Mouse (Mus musculus) intestine, embryonic 16.5 days (tissue): Measurements from ENCODE around the gene Tmem168. TPM values are rescaled to one million over a fixed set of nuclear protein-coding genes. Genes with fewer than 3 reads are reported as not detected.

Experiments
- ATAC-seq: fragments of 200-750 bp; cut with Nextera tagmentation; 2 replicates; pipeline ENCODE4 v1.8.0; 2017; ENCODE audit warnings: moderate TSS enrichment, moderate library complexity
- H3K27ac ChIP-seq: fragments of 300-500 bp; sonication (generic); 2 replicates; pipeline ENCODE4 v1.5.1; 2014; ENCODE audit warnings: mild to moderate bottlenecking, low read length
- H3K27me3 ChIP-seq: fragments of 300-500 bp; sonication (generic); replicated peaks from 2 replicates; pipeline ENCODE4 v1.6.1; 2014; ENCODE audit warnings: low read length, control low read depth, mixed read lengths; ENCODE audit not compliant: control insufficient read depth, insufficient read depth
- H3K36me3 ChIP-seq: fragments of 300-500 bp; sonication (generic); 2 replicates; pipeline ENCODE4 v1.6.1; 2014; ENCODE audit warnings: low read length, control low read depth; ENCODE audit not compliant: control insufficient read depth, insufficient read depth
- H3K4me1 ChIP-seq: fragments of 300-500 bp; sonication (generic); 2 replicates; pipeline ENCODE4 v1.6.1; 2014; ENCODE audit warnings: low read length, control low read depth, mixed read lengths; ENCODE audit not compliant: control insufficient read depth, insufficient read depth
- H3K4me2 ChIP-seq: fragments of 300-500 bp; sonication (generic); 2 replicates; pipeline ENCODE4 v1.6.1; 2014; ENCODE audit warnings: low read depth, low read length, control low read depth
- H3K4me3 ChIP-seq: fragments of 300-500 bp; sonication (generic); 2 replicates; pipeline ENCODE4 v1.5.1; 2014; ENCODE audit warnings: mild to moderate bottlenecking, low read length
- H3K9ac ChIP-seq: fragments of 300-500 bp; sonication (generic); 2 replicates; pipeline ENCODE4 v1.6.1; 2014; ENCODE audit warnings: low read depth, low read length
- H3K9me3 ChIP-seq: fragments of 300-500 bp; sonication (generic); 2 replicates; pipeline ENCODE4 v1.6.1; 2016; ENCODE audit warnings: low read length, control low read depth; ENCODE audit not compliant: control insufficient read depth
- WGBS: fragments of 180-500 bp; shearing (Covaris S2); extraction: QIAGEN DNeasy Blood & Tissue Kit; methylation state at CpG from one replicate; pipeline ENCODE4 v1.1.7; 2014; 5-methylcytosine and 5-hydroxymethylcytosine counted together
- polyA plus RNA-seq: library from polyadenylated mRNA; unstranded; fragments of >200 nt; fragmentation: Nextera tagmentation; extraction: Ambion mirVana; gene quantifications from 2 replicates; pipeline ENCODE4 v1.2.1, GENCODE M21; 2015

Gene Tmem168
- polyA plus RNA-seq, 1 experiment from 2014 or later, result 30.1 TPM

GRCm38 (mm10) chr6:13598239-13598923 is 9.5 kb downstream of the Tmem168 start:
- H3K4me3 ChIP-seq, result no peak overlapping the region
- H3K27ac ChIP-seq, result no peak overlapping the region
- H3K27me3 ChIP-seq, result no peaks in the 10 kb centered on the region
- H3K9me3 ChIP-seq, result no peaks in the 10 kb centered on the region
- no peak for ATAC-seq
- WGBS, result 89% methylated on average over 7 of the region's 7 CpGs
- peaks cover 7% of the 10 kb centered on the region; the same call in 1 of the 2 replicates for H3K36me3 ChIP-seq
- no peak overlapping the region for H3K4me2 ChIP-seq
- H3K9ac ChIP-seq, result no peak overlapping the region
- H3K4me1 ChIP-seq, result peaks cover 5% of the 10 kb centered on the region; the same call in 1 of the 2 replicates

GRCm38 (mm10) chr6:13592729-13593345 is 15.1 kb downstream of the Tmem168 start:
- no peaks in the 10 kb centered on the region for H3K27me3 ChIP-seq

DNA sequence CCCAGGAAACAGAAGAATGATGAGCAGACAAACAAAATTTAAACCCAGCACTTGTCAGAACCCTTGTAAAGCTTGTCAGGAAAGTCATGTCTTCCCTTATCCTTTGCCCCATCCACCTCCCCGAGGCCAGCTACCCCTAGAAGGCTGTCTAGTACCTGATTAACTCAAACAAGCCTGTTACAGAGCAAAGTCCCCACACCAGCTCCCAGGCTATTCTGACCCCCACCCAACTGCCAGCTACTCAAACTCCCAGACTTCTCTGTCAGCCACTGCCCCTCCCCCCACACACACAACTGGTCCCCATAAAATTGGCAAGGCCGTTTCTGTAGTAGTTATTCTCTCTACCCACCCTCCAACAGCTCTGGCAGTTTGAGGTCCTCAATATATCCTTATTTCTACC is 21.3 kb downstream of the Tmem168 start:
- peak; percentile 98 for ATAC-seq

More at GRCm38 (mm10) chr6:13592729-13593345, 15.1 kb downstream of the Tmem168 start:
- no peaks in the 10 kb centered on the region for H3K4me1 ChIP-seq
- H3K9me3 ChIP-seq, result no peaks in the 10 kb centered on the region
- no peak overlapping the region for H3K27ac ChIP-seq
- ATAC-seq, result no peak
- WGBS, result 85% methylated on average over 4 of the region's 4 CpGs
- H3K4me2 ChIP-seq, result no peak overlapping the region
- H3K9ac ChIP-seq, result no peak overlapping the region
- H3K36me3 ChIP-seq, result peaks cover 10% of the 10 kb centered on the region; the same call in 1 of the 2 replicates
- H3K4me3 ChIP-seq, result no peak overlapping the region

GRCm38 (mm10) chr6:13586154-13586553 is 21.7 kb downstream of the Tmem168 start:
- peak; percentile 80 for ATAC-seq
- Histone ChIP-seq H3K4me1 (no peaks in the 10 kb centered on the region; the same call in 1 of the 2 replicates), H3K4me3 (no peak overlapping the region), H3K9me3 (no peaks in the 10 kb centered on the region), H3K27me3 (no peaks in the 10 kb centered on the region), H3K27ac (peak overlapping the region; percentile 77), H3K9ac (no peak overlapping the region), H3K4me2 (peak overlapping the region; percentile 4; the same call in 1 of the 2 replicates), H3K36me3 (no peaks in the 10 kb centered on the region)
- WGBS, result 51% methylated on average over 8 of the region's 8 CpGs

More for the DNA sequence above, 21.3 kb downstream of the Tmem168 start:
- 21% methylated on average over 2 of the region's 2 CpGs for WGBS
- Histone ChIP-seq H3K4me2 (peak overlapping the region; percentile 4; the same call in 1 of the 2 replicates), H3K9me3 (no peaks in the 10 kb centered on the region), H3K9ac (no peak overlapping the region), H3K27ac (peak overlapping the region; percentile 77), H3K27me3 (no peaks in the 10 kb centered on the region), H3K36me3 (no peaks in the 10 kb centered on the region), H3K4me1 (no peaks in the 10 kb centered on the region; the same call in 1 of the 2 replicates), H3K4me3 (no peak overlapping the region)

DNA sequence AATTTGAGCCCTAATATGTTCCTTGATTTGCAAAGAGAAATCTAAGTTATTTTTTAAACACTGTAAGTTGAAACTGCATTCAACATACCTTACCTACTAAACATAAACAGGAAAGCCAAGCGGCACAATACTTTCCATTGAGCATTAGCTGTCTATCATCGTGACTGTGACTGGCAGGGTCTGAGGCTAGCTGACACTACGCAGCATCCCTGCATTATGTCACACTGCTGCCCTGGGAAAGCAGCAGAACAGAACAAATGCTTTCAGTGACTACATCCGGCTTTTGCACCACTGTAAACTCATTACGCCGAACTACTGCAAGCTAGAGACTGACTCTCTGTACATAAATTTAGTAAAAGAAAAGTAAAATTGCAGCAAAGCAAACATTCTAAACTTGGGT is 23.1 kb downstream of the Tmem168 start:
- H3K27ac ChIP-seq, result no peak overlapping the region
- 63% methylated on average over 6 of the region's 6 CpGs for WGBS
- H3K9ac ChIP-seq, result no peak overlapping the region
- H3K36me3 ChIP-seq, result no peaks in the 10 kb centered on the region
- ATAC-seq, result no peak
- no peaks in the 10 kb centered on the region for H3K9me3 ChIP-seq
- no peaks in the 10 kb centered on the region for H3K27me3 ChIP-seq
- H3K4me1 ChIP-seq, result no peaks in the 10 kb centered on the region; the same call in 1 of the 2 replicates
- H3K4me2 ChIP-seq, result no peak overlapping the region
- no peak overlapping the region for H3K4me3 ChIP-seq

DNA sequence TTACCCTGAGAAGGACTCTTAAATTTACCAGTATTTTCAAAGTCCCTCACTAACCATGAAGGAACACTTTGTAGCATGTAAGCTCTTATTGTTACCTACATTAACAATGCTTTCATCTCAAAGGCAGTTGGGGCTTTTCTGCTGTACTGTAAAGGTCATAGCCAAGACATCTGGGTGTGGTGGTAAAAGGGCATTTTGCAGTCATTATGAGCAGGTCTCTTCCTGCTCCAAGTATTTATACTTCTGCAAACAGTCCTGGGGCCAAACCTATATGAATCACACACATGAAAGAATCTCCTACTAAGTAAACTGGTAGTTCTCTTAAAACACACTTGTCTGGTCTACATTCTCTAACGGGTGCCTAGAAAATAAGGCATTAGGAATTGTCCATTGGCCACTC is 25.8 kb downstream of the Tmem168 start:
- 71% methylated on average over 1 of the region's 1 CpGs for WGBS
- no peak overlapping the region for H3K27ac ChIP-seq
- ATAC-seq, result peak; percentile 58
- H3K4me1 ChIP-seq, result no peaks in the 10 kb centered on the region; the same call in 1 of the 2 replicates
- no peaks in the 10 kb centered on the region for H3K27me3 ChIP-seq
- no peak overlapping the region for H3K9ac ChIP-seq
- H3K9me3 ChIP-seq, result no peaks in the 10 kb centered on the region
- H3K36me3 ChIP-seq, result no peaks in the 10 kb centered on the region
- no peak overlapping the region for H3K4me2 ChIP-seq
- H3K4me3 ChIP-seq, result no peak overlapping the region

GRCm38 (mm10) chr6:13565734-13566133 is 42.2 kb downstream of the Tmem168 start:
- no peak for ATAC-seq
- 79% methylated on average over 1 of the region's 1 CpGs for WGBS

DNA sequence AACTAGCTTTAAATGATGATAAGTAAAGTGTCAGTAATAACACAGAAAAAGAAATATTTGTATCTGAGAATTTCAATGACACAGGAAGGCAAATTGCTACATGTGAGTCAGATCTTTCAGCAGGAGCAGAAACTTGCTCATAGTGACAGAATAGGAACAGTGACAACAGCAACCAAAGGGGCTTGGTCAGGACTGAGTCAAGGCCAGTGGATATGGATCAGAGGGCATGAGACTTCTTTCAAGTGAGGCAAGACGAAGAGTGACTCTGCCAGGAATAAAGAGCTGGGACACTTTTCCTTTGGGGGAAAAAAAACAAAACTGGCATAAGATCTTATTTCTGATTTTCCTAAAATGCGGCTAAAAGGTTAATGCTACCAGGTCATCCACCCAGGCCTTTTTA is 52.6 kb downstream of the Tmem168 start:
- Histone ChIP-seq H3K9me3 (no peaks in the 10 kb centered on the region), H3K4me1 (no peaks in the 10 kb centered on the region), H3K36me3 (no peaks in the 10 kb centered on the region), H3K27ac (no peak overlapping the region), H3K27me3 (no peaks in the 10 kb centered on the region), H3K4me3 (no peak overlapping the region), H3K4me2 (no peak overlapping the region), H3K9ac (no peak overlapping the region)
- 84% methylated on average over 2 of the region's 2 CpGs for WGBS
- ATAC-seq, result no peak

More at GRCm38 (mm10) chr6:13565734-13566133, 42.2 kb downstream of the Tmem168 start:
- H3K27me3 ChIP-seq, result no peaks in the 10 kb centered on the region
- no peak overlapping the region for H3K9ac ChIP-seq
- H3K9me3 ChIP-seq, result no peaks in the 10 kb centered on the region
- H3K27ac ChIP-seq, result no peak overlapping the region
- H3K36me3 ChIP-seq, result no peaks in the 10 kb centered on the region
- H3K4me1 ChIP-seq, result no peaks in the 10 kb centered on the region
- H3K4me3 ChIP-seq, result no peak overlapping the region
- H3K4me2 ChIP-seq, result no peak overlapping the region

- H3K4me1 ChIP-seq, result no peaks in the 10 kb centered on the region
- H3K9ac ChIP-seq, result no peak overlapping the region
- no peaks in the 10 kb centered on the region for H3K36me3 ChIP-seq
- no peak overlapping the region for H3K4me3 ChIP-seq
- H3K4me2 ChIP-seq, result no peak overlapping the region
- 91% methylated on average over 3 of the region's 3 CpGs for WGBS
- H3K27me3 ChIP-seq, result no peaks in the 10 kb centered on the region
- no peak overlapping the region for H3K27ac ChIP-seq
- no peak for ATAC-seq
- no peaks in the 10 kb centered on the region for H3K9me3 ChIP-seq
Measured at GRCm38 (mm10) chr6:13541761-13542160, 66.1 kb downstream of the Tmem168 start.
